Mouse (Mus musculus): ENCODE results near the gene Btbd3.

Btbd3 gene

GRCm38 (mm10) chr2:138531992-138532391 lies 275.6 kb downstream of the Btbd3 start:
- no peak for DNase-seq (ENCODE audit: low spot score in 2 of 2)

DNA sequence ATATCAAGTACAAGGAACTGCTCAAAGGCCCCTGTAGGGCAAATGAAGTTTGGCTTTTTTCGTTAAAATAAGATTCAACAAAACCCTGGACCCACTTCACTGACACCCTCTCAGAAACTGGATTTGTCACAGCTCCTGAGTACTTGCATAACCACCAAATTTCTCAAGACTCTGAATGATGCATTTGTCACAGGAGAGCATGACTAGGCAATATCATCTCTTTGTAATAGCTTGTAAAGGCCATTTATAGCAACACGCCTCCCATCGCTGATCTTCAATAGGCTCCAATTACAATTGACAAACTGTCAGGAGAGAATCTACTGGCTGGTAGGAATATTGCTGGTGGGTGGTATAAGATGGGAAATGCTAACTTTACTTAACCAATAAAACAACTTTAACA lies 283.3 kb downstream of the Btbd3 start:
- DNase-seq (ENCODE audit: low spot score in 2 of 2): no peak

GRCm38 (mm10) chr2:138548990-138549389 lies 292.6 kb downstream of the Btbd3 start:
- no peak for DNase-seq (ENCODE audit: low spot score in 2 of 2)

DNA sequence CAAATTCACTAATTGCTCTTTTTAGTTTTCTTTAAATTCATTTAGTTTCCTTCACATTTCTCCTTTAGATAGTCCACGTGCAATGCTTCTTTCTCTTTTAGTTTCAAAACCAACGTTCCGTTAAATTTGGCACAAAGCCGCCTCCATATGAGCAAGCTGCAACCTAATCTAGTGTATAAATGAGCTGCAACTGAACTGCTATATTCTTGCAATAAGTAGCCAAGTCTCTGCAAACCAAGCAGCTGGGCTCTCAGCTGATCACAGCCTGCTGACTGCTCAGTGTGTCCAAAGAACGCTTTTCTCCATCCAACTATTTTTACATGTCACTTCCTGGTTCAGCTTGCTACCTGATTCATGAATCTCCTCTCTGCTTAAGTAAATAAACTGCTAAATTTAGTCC lies 295.2 kb downstream of the Btbd3 start:
- no peak for DNase-seq (ENCODE audit: low spot score in 2 of 2)

DNA sequence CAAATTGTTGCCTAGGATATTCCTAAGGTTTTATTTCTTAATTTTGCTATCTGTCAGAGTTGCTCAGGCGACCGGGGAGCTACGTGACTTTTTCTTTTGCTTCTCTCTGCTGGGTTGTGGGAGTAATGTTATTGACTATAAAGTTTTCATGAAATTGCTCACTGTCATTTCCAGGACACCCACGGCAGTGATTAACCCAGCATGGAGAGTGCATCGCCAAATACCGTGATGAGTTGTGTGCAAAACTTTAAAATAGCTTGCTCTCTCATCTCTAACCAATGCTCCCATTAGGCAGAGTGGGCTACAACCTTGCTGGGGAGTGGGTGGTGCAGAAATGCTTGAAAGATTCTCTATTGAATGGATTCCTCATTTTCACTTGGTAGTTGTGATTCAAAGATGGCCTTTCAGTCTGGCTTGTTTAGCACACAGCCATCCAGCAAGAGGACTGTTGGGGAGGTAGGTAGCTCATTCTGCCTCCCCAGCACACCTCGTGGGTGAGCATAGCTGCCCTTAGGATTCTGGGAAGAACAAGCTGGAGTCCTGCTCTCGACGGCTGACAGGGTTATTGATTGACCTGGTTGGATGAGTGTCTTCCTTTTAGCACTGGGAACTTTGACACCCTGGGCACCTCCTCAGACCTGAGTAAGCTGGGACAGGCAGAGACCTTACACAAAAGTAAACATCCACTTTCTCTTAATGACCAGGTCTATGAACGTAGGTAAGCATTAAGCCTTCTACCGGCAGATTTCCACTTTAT lies 298.9 kb downstream of the Btbd3 start:
- no peak for DNase-seq (ENCODE audit: low spot score in 2 of 2)

- no peak for DNase-seq (ENCODE audit: low spot score in 2 of 2)
Measured at GRCm38 (mm10) chr2:138585930-138586329, 329.6 kb downstream of the Btbd3 start.

DNA sequence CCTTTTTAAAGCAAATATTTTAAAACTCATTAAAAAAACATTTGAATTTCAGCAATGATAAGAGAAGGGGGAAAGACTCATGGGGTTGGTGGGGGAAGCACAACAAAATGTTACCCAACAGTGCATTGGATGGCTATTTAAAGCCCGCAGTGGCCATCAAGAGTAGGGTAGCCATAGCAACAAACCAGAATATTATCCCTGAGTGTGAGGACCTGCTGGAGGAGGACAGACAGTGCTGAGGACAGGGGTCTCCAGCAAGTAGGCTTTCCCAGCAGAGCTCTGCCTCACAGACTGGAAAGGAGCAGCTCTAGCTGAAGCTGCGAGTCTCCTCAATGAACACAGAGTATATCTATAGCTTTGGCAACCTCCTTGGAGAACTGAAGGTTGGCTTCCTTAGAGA lies 331.0 kb downstream of the Btbd3 start:
- no peak for DNase-seq (ENCODE audit: low spot score in 2 of 2)

GRCm38 (mm10) chr2:138587795-138588545 lies 331.6 kb downstream of the Btbd3 start:
- no peak for DNase-seq (ENCODE audit: low spot score in 2 of 2)

DNA sequence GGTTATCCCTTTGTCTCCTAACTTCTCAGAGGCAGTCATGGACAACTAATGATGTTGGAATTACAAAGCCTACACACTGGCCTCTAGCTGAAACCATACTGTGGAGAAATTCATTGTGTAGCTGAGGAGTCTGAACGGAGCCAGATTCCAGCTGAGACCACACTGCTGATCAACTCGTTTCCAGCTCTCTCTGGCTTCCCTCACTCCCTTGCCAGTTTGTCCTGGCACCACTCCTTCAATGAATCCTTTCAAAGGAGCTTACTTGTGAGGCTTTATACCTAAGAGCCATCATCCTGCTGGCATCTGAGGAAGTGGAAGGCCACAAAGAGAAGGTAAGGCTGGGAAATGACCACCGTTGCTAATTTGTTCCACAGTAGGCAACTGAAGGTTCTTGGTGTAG lies 332.7 kb downstream of the Btbd3 start:
- no peak for DNase-seq (ENCODE audit: low spot score in 2 of 2)

DNA sequence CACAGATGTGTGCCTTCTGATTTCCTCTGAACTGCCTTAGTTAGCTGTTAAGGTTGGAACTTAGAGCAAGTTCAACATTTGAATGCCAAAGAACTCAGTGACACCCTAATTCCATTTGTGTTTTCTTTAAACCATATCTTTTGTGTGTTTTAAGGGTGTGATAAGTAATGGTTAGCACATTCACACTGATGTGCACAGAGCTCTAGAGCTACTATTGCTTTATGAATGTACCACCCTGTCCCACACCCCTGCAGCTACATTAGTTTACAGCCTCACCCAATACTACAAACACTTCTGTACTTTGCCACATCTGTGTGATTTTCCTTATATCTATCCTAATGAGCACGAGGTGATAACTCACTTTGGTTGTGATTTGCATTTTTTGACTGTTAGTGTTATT lies 333.9 kb downstream of the Btbd3 start:
- no peak for DNase-seq (ENCODE audit: low spot score in 2 of 2)

GRCm38 (mm10) chr2:138612361-138612760 lies 356.0 kb downstream of the Btbd3 start:
- no peak for DNase-seq (ENCODE audit: low spot score in 2 of 2)

- no peak for DNase-seq (ENCODE audit: low spot score in 2 of 2)
Measured at GRCm38 (mm10) chr2:138617501-138617900, 361.1 kb downstream of the Btbd3 start.
